Mouse (Mus musculus) natural killer cell, adult 2 months (primary cell): ENCODE data around the gene Resp18.
A peak's percentile ranks its signal among the peaks of the same experiment; 100 is the strongest.

Source experiments
- DNase-seq, 2 experiments: peaks; one replicate each; pipeline ENCODE4 v3.0.0; 2022; ENCODE audit warnings: low spot score in 2 of 2

The Resp18 gene

GRCm38 (mm10) chr1:75278228-75278627 is at the start of gene Resp18:
Gene Resp18, minus strand, starts transcription at chr1:75278415.
- DNase-seq: no peak

DNA sequence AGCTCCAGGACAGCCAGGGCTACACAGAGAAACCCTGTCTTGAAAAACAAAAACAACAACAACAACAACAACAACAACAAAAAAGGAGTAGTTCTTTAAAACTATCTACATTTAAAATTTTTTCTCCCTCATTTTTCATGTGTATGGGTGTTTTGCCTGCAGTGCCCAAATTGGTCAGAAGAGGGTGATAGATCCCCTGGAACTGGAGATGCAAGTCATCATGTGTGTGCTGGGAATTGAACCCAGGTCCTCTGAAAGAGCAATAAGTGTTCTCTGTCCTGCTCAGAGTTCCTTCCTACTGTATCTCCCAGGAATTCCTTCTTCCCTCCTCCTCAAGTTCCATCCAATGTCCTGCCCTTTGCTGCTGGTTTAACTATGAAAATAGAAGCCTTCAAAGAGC is 49.2 kb upstream of the Resp18 start:
- no peak for DNase-seq

- no peak for DNase-seq
These were observed 41.0 kb upstream of the Resp18 start for GRCm38 (mm10) chr1:75319166-75319565.

DNA sequence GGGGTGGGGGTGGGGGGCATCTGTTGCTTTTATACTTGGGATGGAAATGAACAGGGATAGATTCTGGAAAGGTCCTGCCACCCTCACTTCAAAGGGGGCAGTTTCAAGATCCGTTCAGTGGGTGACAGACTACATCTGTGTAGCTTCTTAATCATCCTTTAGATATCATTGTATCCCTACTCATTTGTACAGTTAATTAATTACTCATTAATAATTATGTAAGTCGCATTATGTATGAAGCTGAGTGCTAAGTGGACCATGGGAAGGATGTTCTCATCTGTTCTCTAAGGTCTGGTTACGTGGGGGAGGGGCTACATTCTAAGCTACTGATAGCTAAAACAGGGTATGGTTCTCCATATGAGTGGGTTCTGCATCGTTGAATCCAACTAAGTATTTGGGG is 40.5 kb upstream of the Resp18 start:
- DNase-seq: no peak

GRCm38 (mm10) chr1:75318301-75318700 is 40.1 kb upstream of the Resp18 start:
- no peak for DNase-seq

DNA sequence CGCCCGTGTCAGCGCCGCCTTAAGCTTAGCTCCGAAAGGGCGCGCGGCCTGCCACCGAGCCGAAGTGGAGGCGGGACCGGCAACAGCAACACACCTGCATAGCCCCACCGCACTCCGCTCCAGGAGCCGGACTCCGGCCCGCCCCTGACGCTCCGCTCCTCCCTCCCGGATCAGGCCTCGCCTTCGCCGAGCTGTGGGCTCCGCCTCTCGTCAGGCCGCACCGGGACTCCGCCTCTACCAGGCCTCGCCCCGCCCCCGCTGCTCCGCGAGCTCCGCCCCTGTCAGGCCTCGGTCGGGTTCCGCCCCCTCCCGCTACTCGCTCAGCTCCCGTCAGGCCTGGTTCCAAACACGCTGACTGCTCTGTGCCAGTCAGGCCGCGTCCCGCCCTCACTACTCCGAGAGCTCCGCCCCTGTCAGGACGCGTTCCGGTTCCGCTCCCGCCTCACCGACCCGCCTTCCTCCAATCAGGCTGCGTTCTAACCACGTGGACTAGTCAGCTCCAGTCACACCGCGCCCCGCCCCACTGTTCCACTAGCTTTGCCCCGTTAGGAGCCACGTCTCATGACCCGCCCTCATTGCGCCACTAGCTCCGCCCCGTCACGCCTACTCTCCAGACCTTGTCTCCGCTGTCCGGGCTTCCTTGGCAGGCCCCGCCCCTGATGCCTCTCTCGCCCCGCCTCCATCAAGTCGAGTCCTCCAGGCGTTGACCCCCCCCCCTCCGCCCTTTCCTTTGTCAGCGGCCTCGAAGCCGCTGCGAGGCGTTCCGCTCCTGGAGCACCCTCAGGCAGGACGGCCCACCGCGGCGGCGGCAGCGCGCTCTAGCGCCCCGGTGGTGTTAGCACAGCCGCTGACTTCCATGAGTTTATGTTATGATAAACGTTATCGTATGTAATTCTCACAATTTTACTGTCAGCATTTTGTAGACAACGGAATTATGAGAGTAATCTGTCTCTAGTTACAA is 39.3 kb upstream of the Resp18 start, which contains the start of gene Dnpep:
Gene Dnpep, minus strand, starts transcription at position 750 of the 961 bp plus-strand sequence.
- peak; percentile 100 for DNase-seq

DNA sequence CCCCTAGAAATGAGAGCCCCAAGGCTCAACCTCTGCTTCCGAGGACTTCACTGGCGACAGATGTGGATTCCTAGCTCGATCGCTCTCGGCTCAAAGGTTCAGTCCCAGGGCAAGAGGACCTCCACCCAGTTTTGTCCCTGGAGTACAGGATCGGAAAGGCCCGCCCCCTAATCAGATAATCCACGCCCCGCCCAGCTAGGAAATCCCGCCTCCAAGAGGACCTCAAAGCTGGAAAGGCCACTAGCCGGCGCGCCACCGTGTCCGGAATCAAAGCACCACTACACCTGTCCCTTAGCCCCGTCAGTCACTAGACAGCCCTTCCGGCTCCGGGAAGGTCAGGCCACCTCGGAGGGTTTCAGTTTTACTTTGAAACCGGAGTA is 38.6 kb upstream of the Resp18 start:
- no peak for DNase-seq

DNA sequence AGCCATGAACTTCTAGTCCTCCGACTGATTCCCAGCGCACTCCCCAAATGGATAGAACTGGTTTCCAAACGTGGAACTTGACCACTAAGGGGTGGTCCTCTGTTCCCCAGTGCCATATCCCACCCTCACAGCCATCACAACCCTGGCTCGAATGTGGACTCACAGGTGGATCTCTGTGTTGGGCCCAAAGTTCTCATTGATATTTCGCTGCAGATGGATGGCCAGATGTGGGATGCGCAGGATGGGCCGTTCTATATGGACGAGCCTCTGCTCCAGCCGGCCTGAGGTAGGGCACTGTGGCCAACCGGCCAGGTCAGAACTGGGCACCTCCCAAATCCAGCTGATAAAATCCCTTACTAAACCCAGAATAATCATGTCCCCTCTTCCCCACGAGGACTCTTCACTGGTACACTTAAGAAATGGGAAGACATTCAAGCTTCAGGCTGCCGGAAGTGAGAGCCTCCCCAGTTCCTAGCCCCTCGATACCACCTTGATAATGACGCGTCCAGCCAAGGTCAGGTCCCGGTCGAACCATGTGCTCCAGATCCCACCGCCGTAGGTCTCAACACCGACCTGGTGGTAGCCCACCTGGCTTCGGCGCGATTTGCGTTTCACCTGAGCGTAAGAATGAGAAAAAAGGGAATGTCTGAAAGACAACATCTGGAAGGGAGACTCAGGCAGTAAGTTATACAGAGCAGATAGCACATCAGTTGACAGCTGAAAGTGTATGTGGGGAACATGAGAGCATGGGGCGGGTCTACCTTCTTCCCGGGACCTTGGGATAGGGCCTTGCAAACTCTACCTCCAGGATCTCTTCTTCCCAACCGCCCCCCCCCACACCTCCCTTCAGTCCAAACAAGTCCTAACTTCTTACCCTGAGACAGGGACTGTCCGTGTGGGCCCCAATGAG is 37.5 kb upstream of the Resp18 start:
- DNase-seq: no peak

GRCm38 (mm10) chr1:75315011-75315410 is 36.8 kb upstream of the Resp18 start:
- DNase-seq: no peak

DNA sequence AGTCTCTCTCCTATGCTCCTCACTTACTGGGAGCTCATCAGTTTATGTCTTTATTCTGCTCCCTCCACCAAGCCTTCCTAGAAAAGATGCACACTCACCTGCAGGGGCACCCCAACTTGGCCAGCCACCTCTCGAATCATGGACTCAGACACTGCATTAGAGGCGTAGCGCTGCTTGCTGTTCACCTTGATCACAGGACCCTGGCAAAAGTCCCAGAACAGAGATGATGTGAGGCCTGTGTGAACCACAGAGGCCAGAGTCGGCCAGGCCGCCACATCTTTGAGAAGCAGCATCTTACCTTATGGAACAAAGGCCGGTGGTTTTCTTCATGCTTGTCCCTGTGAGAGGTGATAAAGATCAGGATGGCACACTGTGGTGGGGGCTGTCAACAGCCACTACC is 33.5 kb upstream of the Resp18 start:
- DNase-seq: no peak

GRCm38 (mm10) chr1:75304662-75305061 is 26.4 kb upstream of the Resp18 start:
- DNase-seq: no peak

GRCm38 (mm10) chr1:75294294-75294693 is 16.1 kb upstream of the Resp18 start:
- no peak for DNase-seq

DNA sequence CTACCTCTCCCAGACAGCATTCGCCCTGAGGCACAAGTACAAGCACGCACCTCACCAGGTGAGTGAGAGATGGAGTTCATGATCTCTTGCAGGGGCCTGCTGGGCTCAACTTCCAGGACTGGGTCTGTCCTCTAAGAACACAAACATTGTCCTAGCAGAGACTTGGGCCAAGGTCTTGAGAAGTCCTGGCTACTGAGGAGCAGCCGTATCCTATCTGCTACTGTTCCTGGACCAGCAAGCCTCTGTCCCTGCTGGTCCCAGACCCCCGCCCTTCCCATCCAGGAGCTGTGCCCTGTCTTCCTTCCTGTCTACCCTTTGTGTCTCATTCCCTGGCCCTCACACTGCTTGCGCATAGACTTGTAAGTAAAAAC is 15.1 kb upstream of the Resp18 start:
- DNase-seq: no peak

GRCm38 (mm10) chr1:75292476-75293330 is 14.5 kb upstream of the Resp18 start:
- DNase-seq: no peak

- no peak for DNase-seq
These were observed 13.1 kb upstream of the Resp18 start for GRCm38 (mm10) chr1:75291321-75291720.

- no peak for DNase-seq
These were observed 12.4 kb upstream of the Resp18 start for GRCm38 (mm10) chr1:75290582-75290981.

- no peak for DNase-seq
These were observed 11.7 kb upstream of the Resp18 start for GRCm38 (mm10) chr1:75289888-75290431.

DNA sequence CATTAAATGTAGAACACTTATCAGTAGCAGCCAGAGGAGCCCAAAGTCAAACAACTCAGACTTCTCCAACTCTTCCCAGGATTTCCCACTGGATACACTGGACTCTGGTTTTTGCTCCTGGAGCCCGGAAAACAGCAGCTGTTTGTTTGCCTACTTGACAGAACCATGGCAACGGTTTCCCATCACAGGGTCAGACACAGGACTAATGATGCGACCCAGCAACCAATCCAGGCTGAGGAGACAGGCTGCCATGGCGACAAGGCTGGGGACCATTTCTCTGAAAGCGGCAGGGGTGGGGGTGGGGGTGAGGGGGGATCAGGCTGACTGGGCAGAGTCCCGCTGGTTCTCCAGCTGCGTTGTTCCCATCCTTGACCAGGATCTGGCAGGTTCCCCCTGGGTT is 11.2 kb upstream of the Resp18 start:
- no peak for DNase-seq

- no peak for DNase-seq
These were observed 6.7 kb upstream of the Resp18 start for GRCm38 (mm10) chr1:75284911-75285310.

- DNase-seq: no peak
These were observed 4.8 kb upstream of the Resp18 start for GRCm38 (mm10) chr1:75283017-75283416.
